Mouse (Mus musculus) cerebellum, adult 18-20 months (tissue): ENCODE measurements around the gene Kctd11.
A peak's percentile ranks its signal among the peaks of the same experiment; 100 is the strongest.

Experiments
- DNase-seq, 2 experiments: peaks; one replicate each; pipeline ENCODE4 v3.0.0; 2021

The Kctd11 gene

GRCm38 (mm10) chr11:69848021-69848420 lies 33.2 kb downstream of the Kctd11 start:
- DNase-seq, result peak; percentile 72 to 82

GRCm38 (mm10) chr11:69846738-69847688 lies 34.2 kb downstream of the Kctd11 start:
- DNase-seq, result peak in 1 of 2 experiments; percentile 38

- DNase-seq, result peak; percentile 89 to 93
Observed at GRCm38 (mm10) chr11:69846198-69846680, 35.0 kb downstream of the Kctd11 start, which contains the start of gene Plscr3. TSS of gene Plscr3 (plus strand) at chr11:69846376.

- DNase-seq, result peak in 1 of 2 experiments; percentile 33
Observed at GRCm38 (mm10) chr11:69838714-69839104, 42.5 kb downstream of the Kctd11 start.

- peak; percentile 94 to 98 for DNase-seq
Observed at GRCm38 (mm10) chr11:69837952-69838713, 43.1 kb downstream of the Kctd11 start, which contains the start of gene Tmem256. TSS of gene Tmem256 (plus strand) at chr11:69838514.

- DNase-seq, result peak in 1 of 2 experiments; percentile 86
Observed at GRCm38 (mm10) chr11:69837604-69837951, 43.6 kb downstream of the Kctd11 start, which contains the start of gene Nlgn2. TSS of gene Nlgn2 (minus strand) at chr11:69837784.

GRCm38 (mm10) chr11:69836703-69837576 lies 44.3 kb downstream of the Kctd11 start:
- DNase-seq, result peak; percentile 43 to 70

- no peak for DNase-seq
Observed at GRCm38 (mm10) chr11:69835966-69836335, 45.3 kb downstream of the Kctd11 start.

GRCm38 (mm10) chr11:69835326-69835965 lies 45.8 kb downstream of the Kctd11 start:
- DNase-seq, result no peak

- peak; percentile 31 to 58 for DNase-seq
Observed at GRCm38 (mm10) chr11:69834001-69834549, 47.1 kb downstream of the Kctd11 start.

- DNase-seq, result no peak
Observed at GRCm38 (mm10) chr11:69833554-69833953, 47.7 kb downstream of the Kctd11 start.

GRCm38 (mm10) chr11:69828832-69829231 lies 52.4 kb downstream of the Kctd11 start:
- DNase-seq, result no peak
